In genomic region chr13:74169446-74170164, GRCm38 (mm10) we compare ENCODE assay signal across 35 mouse cellular contexts. TPM values are rescaled to one million over a fixed set of nuclear protein-coding genes. Genes with fewer than 3 reads are reported as not detected.
DNase-seq lines count a peak whose midpoint lies in the region; TF ChIP-seq lines count a peak whose summit lies in the region.
"Had no signal": no experiment of that assay in that cellular context is flagged by ENCODE, and none has a peak within 500 bp of the region (broad histone marks: within the 10 kb centered on the region; RNA-seq: fewer than 3 reads in every experiment).

No protein-coding gene starts in this region.

- no peak overlapping the region for H3K27ac ChIP-seq in heart, embryonic 10.5 days
- H3K27ac ChIP-seq in cortical plate, adult 2 months (ENCODE audit: insufficient read depth, low read length): peak overlapping the region; percentile 58; the same call in 1 of the 2 replicates
- H3K27ac ChIP-seq: heart, adult 2 months; heart, embryonic 13.5 days; hindbrain, embryonic 10.5 days; hindbrain, embryonic 15.5 days; kidney, embryonic 15.5 days; limb, embryonic 12.5 days; lung, embryonic 15.5 days; midbrain, embryonic 10.5 days; midbrain, embryonic 15.5 days; neural tube, embryonic 15.5 days; stomach, embryonic 15.5 days had no signal

- no peak for TF ChIP-seq CTCF in cortical plate, adult 2 months (IDR thresholded peaks at IDR 0.05; ENCODE audit: extremely low read depth, insufficient read depth, low read length)

- DNase-seq in heart, embryonic 10.5 days (ENCODE audit: low spot score): peak; percentile 46
- no peak for DNase-seq in heart, postnatal 4 days
- peak; percentile 41 to 54 for DNase-seq in left cerebral cortex, postnatal 36 days (ENCODE audit: low spot score in 2 of 2)
- no peak for DNase-seq in left cerebral cortex, postnatal 4 days
- peak; percentile 38 for DNase-seq in NIH3T3 (ENCODE audit: low read depth)
- DNase-seq in cerebellum, adult 11-12 months: no peak
- DNase-seq: adrenal gland, postnatal 10 days; cerebellum, adult 18-20 months; cerebellum, postnatal 10 days; gastrocnemius, postnatal 25 days; heart, adult 2 months; heart, postnatal 10 days; kidney, adult 11 months; kidney, postnatal 36 days; layer of hippocampus, postnatal 36 days; retina, postnatal 1 day; thymus, postnatal 14 days had no signal

- 83% methylated on average over 10 of the region's 10 CpGs for WGBS in heart, embryonic 10.5 days

- H3K4me3 ChIP-seq in heart, embryonic 10.5 days: no peak overlapping the region
- H3K4me3 ChIP-seq in cortical plate, adult 2 months (ENCODE audit: insufficient read depth, low read length): no peak overlapping the region
- H3K4me3 ChIP-seq: erythroblast, embryonic 14.5 days; heart, adult 2 months; heart, embryonic 13.5 days; hindbrain, embryonic 10.5 days; hindbrain, embryonic 15.5 days; kidney, embryonic 15.5 days; limb, embryonic 12.5 days; lung, embryonic 15.5 days; midbrain, embryonic 10.5 days; midbrain, embryonic 15.5 days; neural tube, embryonic 15.5 days; stomach, embryonic 15.5 days had no signal

- peaks cover 14% of the 10 kb centered on the region for H3K4me1 ChIP-seq in heart, embryonic 10.5 days
- no peaks in the 10 kb centered on the region; the same call in 1 of the 2 replicates for H3K4me1 ChIP-seq in cortical plate, adult 2 months (ENCODE audit: control insufficient read depth, insufficient read depth, low read length)
- H3K4me1 ChIP-seq: lung, embryonic 15.5 days; stomach, embryonic 15.5 days had no signal

- intact Hi-C loops in left cerebral cortex, postnatal 36 days (cut with DNase I): no loop called here
- intact Hi-C loops in left cerebral cortex, postnatal 4 days (cut with DNase I): no loop called here

- H3K36me3 ChIP-seq in heart, embryonic 10.5 days: peaks cover 44% of the 10 kb centered on the region

- no peaks in the 10 kb centered on the region for H3K27me3 ChIP-seq in heart, embryonic 10.5 days (ENCODE audit: insufficient read depth, poor library complexity, severe bottlenecking)
- H3K27me3 ChIP-seq: CH12.LX; hindbrain, embryonic 15.5 days; kidney, embryonic 15.5 days; limb, embryonic 12.5 days; lung, embryonic 15.5 days; midbrain, embryonic 15.5 days; neural tube, embryonic 15.5 days; stomach, embryonic 15.5 days had no signal

- H3K9me3 ChIP-seq in heart, embryonic 10.5 days: no peaks in the 10 kb centered on the region
- H3K9me3 ChIP-seq: heart, embryonic 13.5 days; hindbrain, embryonic 10.5 days; hindbrain, embryonic 15.5 days; kidney, embryonic 15.5 days; limb, embryonic 12.5 days; lung, embryonic 15.5 days; midbrain, embryonic 10.5 days; midbrain, embryonic 15.5 days; neural tube, embryonic 15.5 days; stomach, embryonic 15.5 days had no signal

- TF ChIP-seq POLR2A in cortical plate, adult 2 months (IDR thresholded peaks at IDR 0.05; ENCODE audit: extremely low read depth, insufficient read depth, low read length): no peak

RNA-seq across cellular contexts. Expression of gene Exoc3, which starts 38.9 kb away (rescaled TPM):
- polyA plus RNA-seq in heart, embryonic 10.5 days (2016; fragmentation: Nextera tagmentation; extraction: Ambion mirVana): 62.0 and 62.6 TPM in 2 replicates
- 10 to 100 TPM; 55.6 to 57.1 TPM for total RNA-seq in heart, postnatal 4 days (2021)
- total RNA-seq in left cerebral cortex, postnatal 36 days (2021): 10 to 100 TPM; 72.1 to 82.8 TPM
- 10 to 100 TPM; 74.9 to 78.3 TPM for total RNA-seq in left cerebral cortex, postnatal 4 days (2021)
- polyA plus RNA-seq in cortical plate, adult 2 months (2012; rRNA removed): 49.8 and 53.6 TPM in 2 replicates

RNA-seq across cellular contexts. Expression of gene Slc9a3, which starts 48.3 kb away (rescaled TPM):
- polyA plus RNA-seq in heart, embryonic 10.5 days (2016; fragmentation: Nextera tagmentation; extraction: Ambion mirVana): 0.04 TPM in 1 of 2 replicates, not detected in the other
- total RNA-seq in heart, postnatal 4 days (2021): 1 to 10 TPM; 1.4 to 1.5 TPM
- 1 to 10 TPM; 1.4 to 2.4 TPM for total RNA-seq in left cerebral cortex, postnatal 36 days (2021)
- 1 to 10 TPM in 1 of 2 experiments, under 1 TPM in 1; 0.42 to 1.2 TPM for total RNA-seq in left cerebral cortex, postnatal 4 days (2021)
- polyA plus RNA-seq in cortical plate, adult 2 months (2012; rRNA removed): 0.86 and 1.5 TPM in 2 replicates
- total RNA-seq: CH12.LX; common myeloid progenitor, adult 5-6 weeks; ES-E14; megakaryocyte progenitor cell, adult 5-6 weeks had no signal
- polyA plus RNA-seq: embryonic facial prominence, embryonic 14.5 days; erythroblast, embryonic 14.5 days; forebrain, embryonic 11.5 days; heart, embryonic 13.5 days; hindbrain, embryonic 10.5 days; limb, embryonic 12.5 days; lung, embryonic 15.5 days; midbrain, embryonic 10.5 days had no signal

Comparison
In these comparisons a context has a peak if more than half of its experiments do, and no peak if none do; other contexts are left out.
1. DNase-seq: peak in heart, embryonic 10.5 days (single experiment), left cerebral cortex, postnatal 36 days (2 of 2) and NIH3T3 (single experiment); none in heart, postnatal 4 days (single experiment), left cerebral cortex, postnatal 4 days (single experiment) and cerebellum, adult 11-12 months (single experiment).